Mouse (Mus musculus): ENCODE data around the gene Spast.

GRCm38 (mm10) chr17:74294426-74295025, 44.3 kb upstream of the Spast start:
- no peak for TF ChIP-seq POLR2A (IDR thresholded peaks at IDR 0.05; ENCODE audit: insufficient read depth, low read depth, low read length)
- no peak for TF ChIP-seq CTCF (IDR thresholded peaks at IDR 0.05; ENCODE audit: insufficient read depth, low read depth, low read length)

Data from olfactory bulb, adult 2 months (tissue).